Mouse (Mus musculus): ENCODE data around the gene Usp34. TPM values are rescaled to one million over a fixed set of nuclear protein-coding genes. Genes with fewer than 3 reads are reported as not detected.
"Not testable (repeated sequence)": the region's sequence is repeated elsewhere in the genome, so short reads cannot be mapped to it uniquely, and the experiment has no call there.

The Usp34 gene
- 10 to 100 TPM; 88.0 to 92.1 TPM for total RNA-seq (2021)
- long read RNA-seq, experiment 1, partial matches to known transcripts, result 16 of 23 reads
- long read RNA-seq, experiment 1, other reads (novel, unspliced or antisense), result 7 of 23 reads
- long read RNA-seq, experiment 2, partial matches to known transcripts, result 12 of 17 reads
- long read RNA-seq, experiment 2, other reads (novel, unspliced or antisense), result 5 of 17 reads

- peak within 1 kb of the TSS; percentile 66 for H3K4me3 ChIP-seq
- no peak for TF ChIP-seq CTCF (conservative IDR thresholded peaks at IDR 0.05)
- peak; percentile 15 to 55 for DNase-seq (ENCODE audit: low spot score in 2 of 2)
- H3K27ac ChIP-seq, result peak within 1 kb of the TSS; percentile 98
These were observed at the start of gene Usp34 for GRCm38 (mm10) chr11:23306764-23307565. Gene Usp34, plus strand, starts transcription at chr11:23306895.

GRCm38 (mm10) chr11:23259073-23259472 lies 47.6 kb upstream of the Usp34 start:
- Histone ChIP-seq H3K4me3 (no peak overlapping the region), H3K27ac (no peak overlapping the region)
- TF ChIP-seq CTCF (conservative IDR thresholded peaks at IDR 0.05), result no peak
- no peak for DNase-seq (ENCODE audit: low spot score in 2 of 2)

GRCm38 (mm10) chr11:23259481-23259880 lies 47.2 kb upstream of the Usp34 start:
- no peak overlapping the region for H3K4me3 ChIP-seq
- TF ChIP-seq CTCF (conservative IDR thresholded peaks at IDR 0.05), result no peak
- no peak overlapping the region for H3K27ac ChIP-seq
- no peak for DNase-seq (ENCODE audit: low spot score in 2 of 2)

- DNase-seq (ENCODE audit: low spot score in 2 of 2), result no peak
- no peak for TF ChIP-seq CTCF (conservative IDR thresholded peaks at IDR 0.05)
- no peak overlapping the region for H3K4me3 ChIP-seq
- H3K27ac ChIP-seq, result no peak overlapping the region
These were observed 46.5 kb upstream of the Usp34 start for GRCm38 (mm10) chr11:23260186-23260585.

- DNase-seq (ENCODE audit: low spot score in 2 of 2), result no peak
- H3K4me3 ChIP-seq, result no peak overlapping the region
- no peak overlapping the region for H3K27ac ChIP-seq
- peak; percentile 57 for TF ChIP-seq CTCF (conservative IDR thresholded peaks at IDR 0.05)
These were observed 45.2 kb upstream of the Usp34 start for GRCm38 (mm10) chr11:23261490-23261889.

- DNase-seq (ENCODE audit: low spot score in 2 of 2), result no peak
- Histone ChIP-seq H3K4me3 (no peak overlapping the region), H3K27ac (no peak overlapping the region)
- TF ChIP-seq CTCF (conservative IDR thresholded peaks at IDR 0.05), result no peak
These were observed 41.7 kb upstream of the Usp34 start for GRCm38 (mm10) chr11:23264949-23265348.

GRCm38 (mm10) chr11:23271770-23272724 lies 34.6 kb upstream of the Usp34 start:
- peak; percentile 81 for TF ChIP-seq CTCF (conservative IDR thresholded peaks at IDR 0.05)
- Histone ChIP-seq H3K27ac (no peak overlapping the region), H3K4me3 (no peak overlapping the region)
- DNase-seq (ENCODE audit: low spot score in 2 of 2), result peak; percentile 46 to 61

- no peak for TF ChIP-seq CTCF (conservative IDR thresholded peaks at IDR 0.05)
- Histone ChIP-seq H3K27ac (0 out of 2 replicates have a peak overlapping the region, but pooled peaks have one; percentile 7), H3K4me3 (no peak overlapping the region)
- no peak for DNase-seq (ENCODE audit: low spot score in 2 of 2)
These were observed 30.9 kb upstream of the Usp34 start for GRCm38 (mm10) chr11:23275780-23276179.

GRCm38 (mm10) chr11:23284469-23284868 lies 22.2 kb upstream of the Usp34 start:
- no peak overlapping the region for H3K4me3 ChIP-seq
- no peak for DNase-seq (ENCODE audit: low spot score in 2 of 2)
- H3K27ac ChIP-seq, result no peak overlapping the region
- TF ChIP-seq CTCF (conservative IDR thresholded peaks at IDR 0.05), result no peak

- not testable (repeated sequence) for H3K27ac ChIP-seq; H3K4me3 ChIP-seq; DNase-seq (ENCODE audit: low spot score in 2 of 2)
These were observed 17.8 kb upstream of the Usp34 start for GRCm38 (mm10) chr11:23288866-23289265.

GRCm38 (mm10) chr11:23297379-23297778 lies 9.3 kb upstream of the Usp34 start:
- no peak overlapping the region for H3K27ac ChIP-seq
- DNase-seq (ENCODE audit: low spot score in 2 of 2), result no peak
- no peak for TF ChIP-seq CTCF (conservative IDR thresholded peaks at IDR 0.05)
- H3K4me3 ChIP-seq, result no peak overlapping the region

GRCm38 (mm10) chr11:23298301-23298700 lies 8.4 kb upstream of the Usp34 start:
- Histone ChIP-seq H3K27ac (no peak overlapping the region), H3K4me3 (no peak overlapping the region)
- TF ChIP-seq CTCF (conservative IDR thresholded peaks at IDR 0.05), result no peak
- no peak for DNase-seq (ENCODE audit: low spot score in 2 of 2)

- H3K27ac ChIP-seq, result no peak overlapping the region
- TF ChIP-seq CTCF (conservative IDR thresholded peaks at IDR 0.05), result no peak
- H3K4me3 ChIP-seq, result no peak overlapping the region
- DNase-seq (ENCODE audit: low spot score in 2 of 2), result no peak
These were observed 6.8 kb upstream of the Usp34 start for GRCm38 (mm10) chr11:23299910-23300309.
